Mouse (Mus musculus): Measurements from ENCODE around the gene Ngrn. TPM values are rescaled to one million over a fixed set of nuclear protein-coding genes. Genes with fewer than 3 reads are reported as not detected.

The Ngrn gene
- polyA plus RNA-seq, 1 experiment from 2014 or later = 47.4 TPM

- H3K4me1 ChIP-seq (replicated peaks) = peaks cover 33% of the 10 kb centered on the region
- H3K27ac ChIP-seq = peak overlapping the region; percentile 94
- H3K36me3 ChIP-seq = peaks cover 52% of the 10 kb centered on the region
- no peak for DNase-seq (ENCODE audit: low spot score)
- H3K4me3 ChIP-seq = peak overlapping the region; percentile 75
- 9% methylated on average over 37 of the region's 37 CpGs for WGBS
- no peaks in the 10 kb centered on the region for H3K9me3 ChIP-seq
- H3K27me3 ChIP-seq (ENCODE audit: insufficient read depth, poor library complexity, severe bottlenecking) = no peaks in the 10 kb centered on the region
Measured at GRCm38 (mm10) chr7:80294764-80295648, 34.0 kb downstream of the Ngrn start.

GRCm38 (mm10) chr7:80296462-80296861 lies 35.4 kb downstream of the Ngrn start:
- no peak overlapping the region for H3K27ac ChIP-seq
- peaks cover 33% of the 10 kb centered on the region for H3K4me1 ChIP-seq (replicated peaks)
- H3K9me3 ChIP-seq = no peaks in the 10 kb centered on the region
- H3K4me3 ChIP-seq = peak overlapping the region; percentile 75
- 96% methylated on average over 6 of the region's 6 CpGs for WGBS
- H3K36me3 ChIP-seq = peaks cover 52% of the 10 kb centered on the region
- no peak for DNase-seq (ENCODE audit: low spot score)
- H3K27me3 ChIP-seq (ENCODE audit: insufficient read depth, poor library complexity, severe bottlenecking) = no peaks in the 10 kb centered on the region

- WGBS = 91% methylated on average over 3 of the region's 3 CpGs
- H3K4me1 ChIP-seq (replicated peaks) = peaks cover 33% of the 10 kb centered on the region
- peaks cover 56% of the 10 kb centered on the region for H3K36me3 ChIP-seq
- no peaks in the 10 kb centered on the region for H3K27me3 ChIP-seq (ENCODE audit: insufficient read depth, poor library complexity, severe bottlenecking)
- no peak for DNase-seq (ENCODE audit: low spot score)
- no peaks in the 10 kb centered on the region for H3K9me3 ChIP-seq
- H3K4me3 ChIP-seq = peak overlapping the region; percentile 11
- H3K27ac ChIP-seq = no peak overlapping the region; the same call in 1 of the 2 replicates
Measured at GRCm38 (mm10) chr7:80297041-80297440, 36.0 kb downstream of the Ngrn start.

GRCm38 (mm10) chr7:80298754-80299153 lies 37.7 kb downstream of the Ngrn start:
- peaks cover 74% of the 10 kb centered on the region for H3K36me3 ChIP-seq
- no peak for DNase-seq (ENCODE audit: low spot score)
- H3K27me3 ChIP-seq (ENCODE audit: insufficient read depth, poor library complexity, severe bottlenecking) = no peaks in the 10 kb centered on the region
- peaks cover 32% of the 10 kb centered on the region for H3K4me1 ChIP-seq (replicated peaks)
- H3K4me3 ChIP-seq = no peak overlapping the region
- WGBS = 96% methylated on average over 4 of the region's 4 CpGs
- no peaks in the 10 kb centered on the region for H3K9me3 ChIP-seq
- H3K27ac ChIP-seq = no peak overlapping the region

GRCm38 (mm10) chr7:80299568-80299967 lies 38.6 kb downstream of the Ngrn start:
- Histone ChIP-seq H3K4me3 (no peak overlapping the region), H3K27ac (no peak overlapping the region), H3K27me3 (ENCODE audit: insufficient read depth, poor library complexity, severe bottlenecking) (no peaks in the 10 kb centered on the region), H3K36me3 (peaks cover 82% of the 10 kb centered on the region), H3K4me1 (replicated peaks) (peaks cover 28% of the 10 kb centered on the region), H3K9me3 (no peaks in the 10 kb centered on the region)
- WGBS = 91% methylated on average over 3 of the region's 3 CpGs
- DNase-seq (ENCODE audit: low spot score) = no peak

- H3K4me1 ChIP-seq (replicated peaks) = peaks cover 14% of the 10 kb centered on the region
- H3K36me3 ChIP-seq = peaks cover 97% of the 10 kb centered on the region
- H3K9me3 ChIP-seq = no peaks in the 10 kb centered on the region
- 84% methylated on average over 2 of the region's 2 CpGs for WGBS
- no peak for DNase-seq (ENCODE audit: low spot score)
- no peaks in the 10 kb centered on the region for H3K27me3 ChIP-seq (ENCODE audit: insufficient read depth, poor library complexity, severe bottlenecking)
- H3K27ac ChIP-seq = no peak overlapping the region
- H3K4me3 ChIP-seq = no peak overlapping the region
Measured at GRCm38 (mm10) chr7:80301522-80301921, 40.5 kb downstream of the Ngrn start.

GRCm38 (mm10) chr7:80307766-80308165 lies 46.8 kb downstream of the Ngrn start:
- WGBS = 86% methylated on average over 3 of the region's 3 CpGs
- no peak overlapping the region for H3K27ac ChIP-seq
- no peaks in the 10 kb centered on the region for H3K27me3 ChIP-seq (ENCODE audit: insufficient read depth, poor library complexity, severe bottlenecking)
- H3K4me1 ChIP-seq (replicated peaks) = no peaks in the 10 kb centered on the region
- no peak overlapping the region for H3K4me3 ChIP-seq
- peaks cover 100% of the 10 kb centered on the region for H3K36me3 ChIP-seq
- H3K9me3 ChIP-seq = no peaks in the 10 kb centered on the region
- DNase-seq (ENCODE audit: low spot score) = no peak

GRCm38 (mm10) chr7:80310771-80311170 lies 49.8 kb downstream of the Ngrn start:
- Histone ChIP-seq H3K4me3 (no peak overlapping the region), H3K36me3 (peaks cover 100% of the 10 kb centered on the region), H3K27ac (no peak overlapping the region), H3K4me1 (replicated peaks) (no peaks in the 10 kb centered on the region), H3K9me3 (no peaks in the 10 kb centered on the region), H3K27me3 (ENCODE audit: insufficient read depth, poor library complexity, severe bottlenecking) (no peaks in the 10 kb centered on the region)
- DNase-seq (ENCODE audit: low spot score) = no peak
- WGBS = 88% methylated on average over 7 of the region's 7 CpGs

Other genes with a start within 250 kb of the Ngrn start
- 37.5 and 39.3 TPM in 2 replicates for gene Zfp710, start 236.4 kb upstream of the Ngrn start, polyA plus RNA-seq (2016; fragmentation: Nextera tagmentation; extraction: Ambion mirVana)
- 429 and 446 TPM in 2 replicates for gene Idh2, start 145.8 kb upstream of the Ngrn start, polyA plus RNA-seq (2016; fragmentation: Nextera tagmentation; extraction: Ambion mirVana)
- gene Sema4b, start 74.4 kb upstream of the Ngrn start, polyA plus RNA-seq (2016; fragmentation: Nextera tagmentation; extraction: Ambion mirVana) = 14.0 and 17.5 TPM in 2 replicates
- 74.8 and 79.6 TPM in 2 replicates for gene Cib1, start 28.4 kb upstream of the Ngrn start, polyA plus RNA-seq (2016; fragmentation: Nextera tagmentation; extraction: Ambion mirVana)
- 6.2 and 6.5 TPM in 2 replicates for gene Gdpgp1, start 28.4 kb upstream of the Ngrn start, polyA plus RNA-seq (2016; fragmentation: Nextera tagmentation; extraction: Ambion mirVana)
- 0.70 and 0.98 TPM in 2 replicates for gene Ttll13, start 14.8 kb upstream of the Ngrn start, polyA plus RNA-seq (2016; fragmentation: Nextera tagmentation; extraction: Ambion mirVana)
- gene Vps33b, start 8.4 kb downstream of the Ngrn start, polyA plus RNA-seq (2016; fragmentation: Nextera tagmentation; extraction: Ambion mirVana) = 16.6 and 19.6 TPM in 2 replicates
- gene Prc1, start 33.2 kb downstream of the Ngrn start, polyA plus RNA-seq (2016; fragmentation: Nextera tagmentation; extraction: Ambion mirVana) = 175 and 232 TPM in 2 replicates
- 12.2 and 12.9 TPM in 2 replicates for gene Rccd1, start 63.2 kb downstream of the Ngrn start, polyA plus RNA-seq (2016; fragmentation: Nextera tagmentation; extraction: Ambion mirVana)
- gene Unc45a, start 79.8 kb downstream of the Ngrn start, polyA plus RNA-seq (2016; fragmentation: Nextera tagmentation; extraction: Ambion mirVana) = 46.2 and 54.6 TPM in 2 replicates
- 19.6 and 26.3 TPM in 2 replicates for gene Hddc3, start 81.9 kb downstream of the Ngrn start, polyA plus RNA-seq (2016; fragmentation: Nextera tagmentation; extraction: Ambion mirVana)
- gene Man2a2, start 110.2 kb downstream of the Ngrn start, polyA plus RNA-seq (2016; fragmentation: Nextera tagmentation; extraction: Ambion mirVana) = 17.7 TPM in 2 replicates
- 10.4 and 11.6 TPM in 2 replicates for gene Fes, start 126.7 kb downstream of the Ngrn start, polyA plus RNA-seq (2016; fragmentation: Nextera tagmentation; extraction: Ambion mirVana)
- 4.6 and 5.2 TPM in 2 replicates for gene Furin, start 144.2 kb downstream of the Ngrn start, polyA plus RNA-seq (2016; fragmentation: Nextera tagmentation; extraction: Ambion mirVana)

Data from hindbrain, embryonic 10.5 days (tissue).